ENCODE assay signal across 8 mouse cellular contexts in genomic region chr3:102081862-102082261, GRCm38 (mm10). TPM values are rescaled to one million over a fixed set of nuclear protein-coding genes. Genes with fewer than 3 reads are reported as not detected.
A peak's percentile ranks its signal among the peaks of the same experiment; 100 is the strongest.
DNase-seq lines count a peak whose midpoint lies in the region; ATAC-seq lines count a peak whose summit lies in the region.

No protein-coding gene starts in this region.

- H3K4me1 ChIP-seq in lung, embryonic 15.5 days, result 0 out of 2 replicates have a peak, but pooled peaks cover 3% of the 10 kb centered on the region

- 10% methylated on average over 3 of the region's 3 CpGs for WGBS in lung, embryonic 15.5 days

- no peaks in the 10 kb centered on the region for H3K36me3 ChIP-seq in lung, embryonic 15.5 days

- H3K27me3 ChIP-seq in lung, embryonic 15.5 days, result peaks cover 9% of the 10 kb centered on the region; the same call in 1 of the 2 replicates

- H3K27ac ChIP-seq in lung, embryonic 15.5 days, result no peak overlapping the region

- peak; percentile 90 for ATAC-seq in frontal cortex, adult (ENCODE audit: low TSS enrichment)
- ATAC-seq in hematopoietic stem cell, adult 5-6 weeks (replicated peaks in 1 of 2; ENCODE audit: insufficient read depth in 1 of 2, low FRiP score in 2 of 2, low TSS enrichment in 1 of 2, low read depth in 1 of 2, poor library complexity in 2 of 2, severe bottlenecking in 2 of 2), result peak; percentile 51 to 77
- ATAC-seq in lung, embryonic 15.5 days (ENCODE audit: borderline replicate concordance, extremely low read depth, low FRiP score, low TSS enrichment), result peak; percentile 78; the same call in 1 of the 2 replicates

- H3K9ac ChIP-seq in lung, embryonic 15.5 days, result no peak overlapping the region

- DNase-seq in MN1 (ENCODE audit: low spot score), result peak; percentile 19
- peak; percentile 66 for DNase-seq in cerebellum, adult 9-10 months
- peak; percentile 39 to 77 for DNase-seq in layer of hippocampus, adult 8-10 months (ENCODE audit: low spot score in 2 of 2)
- DNase-seq in retina, embryonic 14.5 days (ENCODE audit: low spot score), result peak; percentile 93
- peak; percentile 68 to 82 for DNase-seq in urinary bladder, postnatal 4 days (ENCODE audit: low spot score in 2 of 2)

- H3K9me3 ChIP-seq in lung, embryonic 15.5 days, result no peaks in the 10 kb centered on the region

- H3K4me2 ChIP-seq in lung, embryonic 15.5 days, result no peak overlapping the region

- no peak overlapping the region for H3K4me3 ChIP-seq in lung, embryonic 15.5 days

RNA-seq across cellular contexts. Expression of gene Casq2, which starts 4.4 kb away (rescaled TPM):
- total RNA-seq in hematopoietic stem cell, adult 5-6 weeks (2017), result not detected in 2 replicates
- total RNA-seq in layer of hippocampus, adult 8-10 months (2022), result 1 to 10 TPM in 2 of 4 experiments, under 1 TPM in 2; 0.86 to 2.8 (median 1.0) TPM
- 13.3 and 13.5 TPM in 2 replicates for polyA plus RNA-seq in lung, embryonic 15.5 days (2015; fragmentation: Nextera tagmentation; extraction: Ambion mirVana)

Comparison
In these comparisons a context has a peak if more than half of its experiments do, and no peak if none do; other contexts are left out.
1. DNase-seq: peak in every context shown above with its lines; median percentile 93 in retina, embryonic 14.5 days; 75 in urinary bladder, postnatal 4 days; 66 in cerebellum, adult 9-10 months; 58 in layer of hippocampus, adult 8-10 months; 19 in MN1.